Mouse (Mus musculus) kidney, postnatal 14 days (tissue): ENCODE measurements at regions not wholly inside any gene's neighbourhood (a gene's known extent, or its start where the extent isn't known, plus 50 kb on each side); places are given as distances from the start of the nearest gene placed in this dataset.
A peak's percentile ranks its signal among the peaks of the same experiment; 100 is the strongest.

Experiments used
- DNase-seq: peaks from one replicate; pipeline ENCODE4 v3.0.0; 2022; ENCODE audit warnings: mixed read lengths

DNA sequence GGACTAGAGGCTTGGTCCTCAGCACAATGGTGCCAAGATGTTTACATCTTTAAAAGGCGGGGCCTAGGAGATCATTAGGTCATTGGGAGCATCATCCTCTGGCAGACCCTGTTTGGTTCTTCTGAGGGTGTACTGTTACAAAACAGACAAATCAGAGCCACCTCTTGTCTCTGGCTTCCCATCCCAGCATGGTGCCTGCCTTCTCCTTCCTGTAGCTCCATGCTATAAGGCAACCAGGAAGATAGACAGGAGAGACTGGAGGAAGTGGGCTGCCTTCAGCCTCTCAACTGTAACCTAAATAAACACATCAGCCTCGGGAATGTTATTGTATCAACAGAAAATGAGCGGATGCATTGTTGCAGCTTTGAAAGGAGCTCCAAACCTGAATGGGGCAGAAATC, 529.8 kb upstream of the Gm765 start:
- DNase-seq: no peak

DNA sequence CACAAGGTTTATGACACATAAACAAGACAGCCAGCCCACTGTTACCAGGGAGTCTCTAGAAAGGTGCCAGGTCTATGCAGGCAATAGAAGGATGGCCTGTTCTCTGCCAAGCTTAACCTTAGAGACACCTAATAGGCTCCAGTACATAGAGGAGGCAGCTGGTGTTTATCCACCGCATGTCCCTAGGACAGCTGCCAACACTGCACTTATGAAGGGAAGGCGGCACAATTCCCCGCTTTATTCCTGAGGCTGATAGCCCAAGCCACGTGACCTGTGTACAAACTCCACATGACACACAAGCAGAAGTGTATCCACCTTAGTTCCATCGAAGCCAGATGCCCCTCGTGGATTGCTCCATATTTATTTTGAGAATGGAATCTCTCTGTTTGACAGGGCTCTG, 527.2 kb upstream of the Gm765 start:
- DNase-seq: no peak

DNA sequence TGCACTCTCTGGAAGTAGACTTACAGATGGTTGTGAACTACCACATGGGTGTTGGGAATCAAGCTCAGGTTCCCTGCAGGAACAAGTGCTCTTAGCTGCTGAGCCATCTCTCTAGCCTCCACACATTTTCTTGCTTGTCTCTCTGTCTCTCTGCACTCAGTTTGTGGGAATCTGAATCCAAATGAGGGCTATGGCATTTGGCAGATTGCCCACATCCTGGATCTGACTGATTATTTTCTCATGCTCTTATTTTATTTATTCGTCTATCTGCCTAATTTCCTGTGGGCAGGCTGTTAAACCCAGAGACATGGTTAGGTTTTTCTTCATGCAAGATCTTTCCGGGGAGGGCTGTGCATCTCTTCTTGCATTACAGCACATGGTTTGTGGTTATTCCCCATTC, 521.8 kb upstream of the Gm765 start:
- peak; percentile 9 for DNase-seq

DNA sequence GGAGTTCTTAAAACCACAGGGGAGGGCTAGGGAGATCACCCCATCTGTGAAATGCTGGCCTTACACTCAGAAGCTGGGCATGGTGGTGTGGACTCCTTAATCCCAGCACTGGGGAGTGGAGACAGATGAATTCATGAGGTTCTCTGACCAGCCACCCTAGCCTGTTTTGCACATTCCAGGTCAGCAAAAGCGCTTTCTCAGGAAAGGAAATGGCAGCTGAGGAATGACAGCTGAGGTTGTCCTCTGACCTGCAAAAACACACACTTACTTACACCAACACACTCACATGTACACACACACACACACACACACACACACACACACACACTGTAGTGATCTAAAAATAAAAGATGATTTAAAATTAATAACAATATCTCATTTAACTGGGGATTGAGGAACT, 513.4 kb upstream of the Gm765 start:
- DNase-seq: no peak

DNA sequence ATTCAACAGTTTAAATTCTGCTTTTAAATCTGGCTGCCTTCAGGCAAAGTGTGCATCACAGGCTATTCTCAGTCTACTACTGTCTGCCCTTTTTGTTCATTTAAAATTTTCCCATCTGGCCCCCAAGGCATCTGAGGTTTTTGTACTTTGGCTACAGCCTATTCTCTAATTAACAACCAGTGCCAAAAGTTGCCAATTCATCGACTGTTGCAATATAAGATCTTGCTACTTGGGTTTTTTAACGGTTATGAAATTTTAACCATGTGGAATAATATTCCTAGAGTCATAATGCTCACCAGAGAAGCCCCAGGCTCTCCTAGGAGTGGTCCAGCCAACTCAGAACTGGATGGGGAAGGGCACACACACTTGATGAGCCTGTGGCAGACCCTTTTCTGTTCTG, 508.4 kb upstream of the Gm765 start:
- DNase-seq: no peak

DNA sequence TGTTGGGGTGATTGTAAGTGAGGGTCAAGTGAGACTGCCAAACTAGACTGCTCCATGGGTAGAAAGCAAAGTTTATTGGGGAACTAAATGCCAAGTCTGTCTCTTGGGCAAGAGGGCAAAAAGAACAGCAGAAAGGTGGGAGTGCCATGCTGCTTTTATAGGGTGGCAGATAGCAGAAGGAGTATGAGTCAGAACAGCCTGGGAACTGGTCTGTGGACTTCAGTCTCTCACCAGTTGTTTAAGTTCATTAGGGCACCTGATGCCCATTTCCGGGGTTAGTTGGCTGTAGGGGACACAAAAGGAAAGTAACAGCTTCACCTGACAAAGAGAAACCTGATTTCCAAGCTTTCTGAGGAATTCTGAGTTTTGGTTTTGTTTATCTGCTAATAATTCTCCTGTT, 506.3 kb upstream of the Gm765 start:
- DNase-seq: no peak

DNA sequence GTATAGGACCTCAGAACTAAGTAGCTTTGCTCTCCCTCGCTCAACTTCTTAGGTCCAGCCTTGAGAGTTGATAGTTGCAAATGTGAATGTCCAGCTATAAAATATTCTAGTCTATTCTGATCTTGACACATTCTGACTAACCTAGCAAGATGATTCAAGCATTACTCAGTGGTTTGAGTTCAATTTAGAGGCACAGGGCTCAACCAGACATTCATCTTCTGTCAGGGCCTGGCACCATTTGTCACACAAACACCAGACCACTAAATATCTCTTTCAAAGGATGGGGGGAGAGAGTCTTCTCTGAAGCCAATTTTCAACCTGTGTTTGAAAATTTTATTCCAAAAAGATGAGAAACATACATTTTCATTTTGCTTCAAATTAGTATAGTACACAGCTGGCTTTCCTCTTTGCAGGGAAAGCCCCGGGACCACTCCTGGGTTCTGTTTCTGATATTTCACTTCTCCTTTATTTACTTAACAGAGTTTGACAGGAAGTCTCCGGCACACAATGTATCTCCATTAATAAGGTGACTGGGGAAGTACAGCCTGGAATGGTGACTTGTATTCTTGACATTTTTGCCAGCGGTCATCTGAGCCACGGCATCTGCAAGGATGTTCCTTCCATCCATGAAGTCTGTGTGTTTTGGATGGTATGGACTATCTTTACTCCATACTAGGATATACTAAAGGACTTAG, 503.6 kb upstream of the Gm765 start:
- no peak for DNase-seq

DNA sequence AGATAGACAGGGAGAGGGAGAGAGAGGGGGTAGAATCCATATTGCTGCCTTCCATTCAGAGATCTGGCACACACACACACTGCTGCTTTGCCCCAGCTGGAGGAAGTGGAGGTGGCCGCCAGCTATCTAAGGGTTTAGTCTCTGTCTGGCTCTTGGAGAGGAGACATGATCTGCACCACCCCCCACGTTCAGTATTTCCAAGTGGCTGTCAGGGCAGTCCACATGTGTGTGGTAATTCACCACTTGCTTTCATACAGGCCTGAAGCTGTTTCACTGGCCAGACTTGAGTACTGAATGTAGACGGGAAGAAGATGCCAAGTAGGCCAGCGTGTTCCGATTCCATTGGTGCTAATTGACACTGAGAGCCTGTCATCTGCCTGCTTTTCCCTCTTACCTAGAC, 501.0 kb upstream of the Gm765 start:
- no peak for DNase-seq

DNA sequence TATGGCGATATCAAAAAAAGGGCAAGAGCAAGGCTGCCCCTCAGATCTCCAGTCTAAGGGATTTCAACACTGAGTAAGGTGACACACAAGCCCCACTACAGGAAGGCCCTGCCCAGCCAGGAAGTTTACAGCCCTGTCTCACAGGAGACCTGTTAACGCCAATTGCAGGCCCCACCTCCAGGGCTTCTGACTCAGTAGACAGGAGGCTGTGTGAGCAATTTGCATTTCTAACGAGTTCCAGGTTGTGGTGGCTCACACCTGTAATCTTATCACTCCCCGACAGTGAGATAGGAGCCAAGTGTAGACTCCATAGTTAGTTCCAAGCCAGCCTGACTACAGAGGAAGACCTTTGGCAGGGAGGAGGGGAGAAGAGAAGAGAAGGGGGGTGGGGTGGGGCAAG, 500.4 kb upstream of the Gm765 start:
- no peak for DNase-seq

DNA sequence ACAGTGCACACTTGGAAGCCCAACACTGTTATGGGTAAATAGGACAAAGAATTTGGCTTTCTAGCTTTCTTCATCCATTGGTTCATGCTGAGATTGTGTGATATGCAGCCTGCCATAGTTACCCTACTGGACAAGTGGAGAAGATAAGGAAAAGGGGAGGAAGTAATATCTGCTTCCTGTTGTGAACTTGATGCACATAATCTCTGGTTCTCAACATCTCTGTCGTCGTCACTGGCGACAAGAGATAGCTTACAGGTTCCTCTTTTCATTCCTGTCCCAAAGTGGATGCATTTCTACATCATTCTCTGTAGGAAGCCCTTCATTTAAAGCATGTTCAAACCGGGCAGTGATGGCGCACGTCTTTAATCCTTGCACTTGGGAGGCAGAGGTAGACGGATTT, 491.4 kb upstream of the Gm765 start:
- no peak for DNase-seq

DNA sequence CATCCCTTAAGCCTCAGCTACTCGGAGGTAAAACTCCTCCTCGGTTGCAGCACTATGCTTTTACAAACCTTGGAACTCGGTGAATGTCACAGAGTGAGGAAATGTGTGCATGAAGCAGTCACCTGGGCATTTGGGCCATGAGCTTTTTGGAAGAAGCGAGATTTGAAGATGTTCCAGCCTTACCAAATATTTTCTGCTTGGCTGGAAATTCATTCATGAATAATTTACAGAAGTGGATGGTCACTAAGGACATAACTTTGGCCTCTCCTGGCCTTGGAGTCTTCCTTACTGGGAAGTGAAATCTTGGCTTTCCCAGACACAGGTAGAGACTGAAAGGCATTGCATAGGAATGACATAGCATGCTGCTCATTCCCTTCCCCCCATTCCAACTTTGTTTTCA, 487.6 kb upstream of the Gm765 start:
- no peak for DNase-seq

DNA sequence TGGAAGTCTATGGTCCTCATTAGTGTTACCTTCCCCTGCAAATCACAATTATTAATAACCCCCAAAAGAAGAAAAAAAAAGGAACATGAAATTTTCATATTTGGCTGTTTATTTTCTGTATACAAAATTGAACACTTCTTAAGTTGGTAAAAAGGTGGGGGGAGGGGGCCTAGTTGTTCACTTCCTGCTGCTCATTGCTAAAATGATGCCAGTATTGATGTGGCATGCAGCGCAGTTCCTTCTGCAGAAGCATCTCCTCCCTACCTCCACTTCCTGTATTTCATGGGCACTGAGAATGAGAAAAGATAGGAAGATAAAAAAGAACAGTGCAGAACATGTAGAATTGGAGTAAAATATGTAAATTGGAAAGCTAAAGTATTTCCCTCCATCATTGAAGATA, 465.5 kb upstream of the Gm765 start:
- DNase-seq: no peak

DNA sequence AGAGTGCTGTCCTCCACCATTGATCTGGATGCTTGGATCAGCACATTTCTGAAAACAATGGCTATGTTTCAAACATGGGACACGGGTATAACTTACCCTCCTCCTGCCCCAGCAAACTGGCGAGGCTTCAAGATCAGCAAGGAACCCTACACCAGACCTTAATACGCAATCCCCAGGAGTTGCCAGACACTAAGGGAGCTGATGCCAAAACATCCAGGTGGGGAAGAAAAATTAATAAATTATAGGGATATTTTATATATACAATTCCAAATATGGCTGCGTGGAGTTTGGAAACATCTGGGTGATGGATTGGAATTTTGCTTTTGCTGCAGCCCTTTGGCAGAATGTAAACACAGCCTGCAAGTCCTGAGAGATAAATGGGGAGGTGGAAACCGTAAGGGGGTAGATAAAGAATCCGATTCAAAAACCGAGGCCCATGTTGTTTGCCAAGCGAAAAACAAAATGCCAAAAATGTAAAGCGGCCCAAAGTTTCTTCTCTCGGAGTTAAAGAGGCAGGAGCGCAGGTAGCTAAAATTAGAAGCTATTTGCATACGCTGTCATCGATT, 460.9 kb upstream of the Gm765 start:
- DNase-seq: no peak

DNA sequence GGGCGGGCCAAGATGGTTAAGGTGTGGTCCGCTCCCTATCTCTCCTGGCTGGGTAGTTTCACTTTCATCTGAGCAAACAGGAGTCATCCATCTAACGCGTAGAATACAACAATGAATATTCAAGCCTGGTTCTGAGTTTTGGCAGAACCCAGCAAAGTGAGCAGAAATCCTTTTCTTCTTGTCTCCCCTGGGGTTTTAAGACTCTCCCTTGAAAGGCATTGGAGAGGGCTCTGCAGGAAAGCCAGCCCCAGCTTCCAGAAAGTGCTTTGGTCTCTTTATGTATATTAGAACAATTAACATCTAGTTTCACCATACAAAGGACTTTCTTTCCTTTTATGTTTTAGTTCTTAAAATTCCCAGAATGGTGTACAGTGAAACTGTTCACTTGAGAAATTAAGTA, 458.5 kb upstream of the Gm765 start:
- DNase-seq: no peak

DNA sequence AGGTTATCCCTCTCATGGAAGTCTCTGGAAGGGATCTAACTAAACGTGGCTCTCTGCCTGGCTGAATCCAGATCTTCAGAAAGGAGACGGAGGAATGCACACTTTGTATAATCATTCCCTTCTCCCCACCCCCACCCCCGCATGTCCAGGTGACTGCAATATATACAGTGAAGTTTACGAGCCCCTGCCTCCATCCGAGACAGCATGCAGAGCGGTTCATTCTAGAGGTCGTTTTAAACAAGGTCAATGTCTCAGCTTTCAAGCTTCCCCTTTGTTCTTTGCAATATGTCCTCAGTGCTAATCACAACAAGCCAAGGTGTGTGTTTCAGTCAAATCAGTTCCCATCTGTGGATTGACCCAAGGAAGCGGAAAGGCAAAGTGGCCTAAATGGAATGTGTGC, 457.5 kb upstream of the Gm765 start:
- DNase-seq: no peak

DNA sequence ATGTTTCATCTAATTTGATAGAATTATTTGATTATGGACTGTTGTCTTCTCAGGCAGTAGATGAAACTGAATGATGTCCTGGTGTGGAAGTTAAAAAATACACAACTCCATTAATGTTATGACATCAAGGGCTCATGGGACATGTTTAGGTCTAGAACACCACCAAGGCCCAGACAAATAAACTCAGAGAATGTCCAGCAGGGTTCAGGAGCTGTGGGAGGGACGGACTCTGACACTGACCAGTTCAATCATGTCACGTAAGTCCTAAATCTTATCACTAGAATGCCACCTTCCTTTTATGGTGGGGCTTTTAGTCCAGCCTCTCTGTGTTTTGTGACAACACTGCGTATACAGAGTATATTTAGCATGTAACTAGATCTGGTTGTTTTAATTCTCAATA, 455.2 kb upstream of the Gm765 start:
- no peak for DNase-seq

DNA sequence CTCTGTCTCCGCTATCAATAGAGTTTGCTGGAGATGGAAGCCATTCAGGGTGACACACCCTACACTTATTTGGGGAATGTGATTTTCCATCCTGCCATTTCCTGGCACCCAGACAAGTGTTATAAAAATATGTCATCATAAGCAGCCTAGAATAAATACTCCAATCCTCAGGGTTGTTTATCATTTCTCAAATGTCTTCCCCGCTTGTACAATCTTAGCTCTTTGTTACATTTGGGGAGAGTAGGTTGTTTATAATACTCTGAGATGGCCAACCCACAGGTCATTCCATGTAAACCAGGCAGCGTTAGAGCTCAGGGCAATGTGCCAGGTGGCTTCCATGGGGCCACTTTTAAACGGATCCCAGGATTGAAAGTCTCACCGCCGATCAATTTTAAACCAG, 454.8 kb upstream of the Gm765 start:
- peak; percentile 3 for DNase-seq

DNA sequence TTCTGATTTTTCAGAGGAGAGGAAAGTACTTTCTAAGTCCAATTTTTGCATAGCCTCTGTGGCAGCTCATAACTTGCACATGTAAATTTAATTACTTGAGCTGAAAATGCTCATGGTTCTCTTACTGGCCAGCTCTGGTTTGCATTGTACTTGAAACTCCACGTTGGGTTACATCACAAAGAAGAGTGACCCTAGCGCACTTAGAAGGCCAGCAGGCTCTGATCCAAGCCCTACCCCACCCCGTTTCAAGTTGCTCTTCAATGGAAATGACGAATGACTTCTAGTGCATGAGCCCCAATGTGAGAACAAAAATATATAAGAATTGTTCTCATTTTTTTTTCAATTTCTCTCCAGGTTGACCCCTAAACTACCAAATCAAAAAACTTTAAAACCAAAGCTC, 454.1 kb upstream of the Gm765 start:
- no peak for DNase-seq

DNA sequence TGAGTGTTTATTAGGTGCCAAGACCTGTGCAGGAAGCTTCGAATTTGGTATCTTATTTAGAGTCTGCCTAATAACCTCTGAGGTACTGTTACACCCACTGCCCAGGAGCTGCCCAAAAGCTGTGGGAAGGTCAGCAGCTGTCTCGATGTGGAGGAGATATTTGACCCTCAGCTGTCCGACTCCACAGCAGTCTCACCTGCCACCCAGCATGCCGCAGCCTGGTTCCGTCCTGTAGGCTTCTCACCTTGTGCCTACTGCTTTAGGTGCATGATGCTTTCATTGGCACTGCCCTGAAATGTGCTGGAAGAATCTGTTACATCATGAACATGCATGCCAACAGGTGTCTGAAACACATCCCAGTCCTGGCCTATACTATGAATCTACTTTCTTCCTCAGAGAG, 444.9 kb upstream of the Gm765 start:
- DNase-seq: no peak

DNA sequence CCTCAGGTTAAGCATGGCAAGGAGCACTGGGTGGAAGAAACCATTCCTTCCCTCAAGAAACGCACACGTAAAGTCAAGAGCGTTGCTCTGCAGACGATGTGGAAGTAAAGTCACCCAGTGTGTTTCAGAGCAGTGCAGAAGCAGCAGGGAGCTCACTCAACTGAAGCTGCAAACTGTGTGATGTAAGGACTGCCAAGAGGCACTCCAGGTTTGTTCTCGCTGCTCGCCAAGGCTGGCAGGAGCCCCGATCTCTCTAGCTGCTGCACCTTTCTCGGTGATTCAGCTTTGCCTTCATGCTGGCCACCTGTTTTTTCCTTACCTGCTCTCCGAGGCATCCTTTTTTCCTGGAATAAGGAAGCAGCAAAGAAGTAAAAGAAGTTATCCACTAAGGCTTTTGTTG, 439.5 kb upstream of the Gm765 start:
- DNase-seq: no peak

DNA sequence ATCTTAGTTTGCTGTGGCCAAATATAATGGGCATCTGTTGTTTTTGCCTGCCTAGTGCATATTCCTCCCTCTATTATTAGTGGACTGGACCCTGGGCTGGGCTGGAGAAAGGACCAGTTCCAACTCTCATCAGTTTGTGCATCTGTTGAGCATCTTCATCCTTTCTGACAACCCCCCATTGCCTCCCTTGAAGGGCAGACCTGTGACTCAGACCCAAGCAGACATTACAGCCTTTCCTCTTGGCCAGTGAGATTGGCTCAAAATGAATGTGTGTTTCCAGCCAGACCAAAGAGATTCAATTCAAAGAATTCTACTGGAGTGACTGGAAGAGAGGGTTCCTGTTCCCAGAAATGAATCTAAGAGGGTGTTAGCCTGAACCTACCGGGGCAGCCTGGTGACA, 433.2 kb upstream of the Gm765 start:
- DNase-seq: no peak

DNA sequence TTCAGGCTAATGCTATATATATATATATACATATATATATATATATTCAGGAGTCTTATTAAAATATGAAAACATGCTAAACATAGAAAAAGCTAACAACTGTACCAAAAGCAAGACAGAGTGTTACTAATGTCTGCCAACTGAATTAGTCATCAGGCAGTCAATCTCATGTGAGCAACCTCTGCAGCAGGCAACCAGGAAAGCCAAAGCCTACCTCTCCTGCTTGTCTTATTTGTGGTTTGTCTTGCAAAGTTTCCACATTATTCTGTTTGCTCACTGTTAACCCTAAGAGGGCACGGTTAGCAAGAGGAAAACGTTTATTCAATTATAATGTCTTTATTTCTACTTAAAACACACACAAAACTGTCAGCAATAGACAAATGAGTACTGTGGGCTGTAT, 427.4 kb upstream of the Gm765 start:
- DNase-seq: no peak

DNA sequence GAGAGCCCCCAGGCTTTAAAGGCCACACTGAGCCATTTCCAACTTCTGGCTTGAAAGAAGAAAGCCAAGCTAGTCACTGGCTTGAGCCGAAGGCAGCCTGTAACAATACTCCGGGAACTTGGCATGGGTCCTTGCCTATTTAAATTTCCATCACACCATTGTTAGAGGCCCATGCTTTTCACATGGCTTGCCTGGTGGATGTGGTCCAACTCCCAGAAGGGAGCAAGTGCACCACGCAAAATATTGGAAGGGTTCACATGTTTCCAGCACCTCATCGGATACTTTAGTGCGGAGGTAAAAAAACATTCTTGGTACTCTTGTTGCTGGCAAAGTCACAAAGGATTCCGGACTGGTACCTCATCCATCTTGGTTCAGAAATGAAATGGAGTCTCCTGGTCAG, 426.8 kb upstream of the Gm765 start:
- no peak for DNase-seq

DNA sequence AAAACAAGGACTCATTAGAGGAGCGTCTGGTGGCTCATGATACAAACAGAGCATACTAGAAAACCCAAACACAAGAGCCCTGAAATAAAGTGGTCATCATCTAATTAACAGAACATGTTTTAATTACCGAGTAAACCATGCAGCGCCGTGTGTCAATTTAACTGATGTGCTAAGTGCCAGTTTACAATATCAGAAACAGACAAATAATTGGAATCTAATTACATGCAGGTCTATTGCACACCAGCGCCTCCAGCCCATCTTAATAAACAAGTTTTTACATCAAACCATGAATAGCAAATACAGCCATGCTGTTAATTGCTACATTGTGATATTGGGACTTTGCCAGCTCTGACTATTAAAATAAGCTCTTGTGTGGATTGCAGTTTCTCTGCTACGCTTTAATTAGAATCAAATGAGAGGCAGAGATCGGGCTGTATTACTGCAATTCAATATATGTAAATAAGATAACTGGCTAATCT, 425.3 kb upstream of the Gm765 start:
- DNase-seq: no peak

DNA sequence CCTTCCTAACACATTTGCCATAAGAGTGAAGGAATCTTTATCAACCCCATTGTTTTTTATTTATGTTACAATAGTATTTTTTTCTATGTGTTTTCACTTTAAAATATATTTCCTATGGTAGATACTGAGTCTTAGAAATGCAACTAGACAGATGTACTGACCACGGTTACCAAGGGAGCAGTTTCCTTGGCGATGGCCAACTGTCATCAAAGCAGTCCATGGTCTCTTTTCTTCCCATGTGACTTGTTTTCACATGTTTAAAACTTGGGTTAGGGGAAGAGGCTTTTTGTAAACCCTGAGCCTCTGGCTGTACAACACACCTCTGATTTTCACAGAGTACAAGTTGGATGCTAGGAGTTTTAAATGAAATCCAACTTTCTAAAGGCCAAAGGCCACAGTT, 411.9 kb upstream of the Gm765 start:
- DNase-seq: no peak
